Mouse (Mus musculus): ENCODE data around the gene Gbp5.

GRCm38 (mm10) chr3:142555623-142556022 lies 61.8 kb downstream of the Gbp5 start:
- TF ChIP-seq CTCF (IDR thresholded peaks at IDR 0.05; ENCODE audit: borderline replicate concordance, extremely low read depth, insufficient read depth, insufficient read length) (no peak), POLR2A (IDR thresholded peaks at IDR 0.05; ENCODE audit: borderline replicate concordance, extremely low read depth, insufficient read depth, insufficient read length, poor library complexity, severe bottlenecking) (no peak)
